Mouse (Mus musculus): ENCODE measurements at regions not wholly inside any gene's neighbourhood (a gene's known extent, or its start where the extent isn't known, plus 50 kb on each side); places are given as distances from the start of the nearest gene placed in this dataset.

DNA sequence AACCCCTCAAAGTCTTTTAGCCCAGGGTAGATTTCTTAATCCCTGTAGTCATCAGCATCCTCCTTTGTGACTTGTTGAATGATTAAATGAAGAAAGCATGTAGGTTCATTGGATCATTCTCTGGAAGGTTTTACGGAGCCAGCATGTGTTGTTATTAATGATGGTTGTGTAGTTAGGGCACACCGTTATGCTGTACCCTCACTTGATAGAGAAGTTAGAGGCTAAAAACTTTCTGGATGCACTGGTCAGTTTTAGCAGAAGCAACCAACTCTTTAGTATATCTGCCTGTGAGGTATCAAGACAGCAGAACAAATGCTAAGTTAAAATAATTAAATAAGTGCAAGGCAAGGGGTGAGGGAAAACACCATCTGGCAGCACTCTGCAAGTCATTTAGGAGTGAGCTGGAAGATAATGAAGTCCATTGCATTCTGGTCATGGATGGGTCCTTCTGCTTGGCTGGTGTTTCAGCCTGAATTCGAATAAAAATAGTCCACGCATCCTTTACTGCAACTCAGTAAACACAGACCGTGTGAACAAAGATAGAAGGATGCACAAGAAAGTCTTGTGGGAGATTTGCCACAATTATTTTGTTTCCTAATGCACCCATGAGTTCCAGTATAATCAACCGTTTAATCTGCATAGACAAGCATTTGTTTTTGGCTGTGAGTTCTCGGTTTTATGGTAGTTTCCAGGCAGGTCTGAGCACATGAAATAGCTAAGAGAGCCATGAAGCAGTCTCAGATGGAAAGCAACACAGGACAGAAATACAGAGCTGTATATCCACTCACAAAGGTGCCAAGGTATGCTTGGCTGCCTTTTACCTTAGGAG is 191.4 kb downstream of the Ube2e3 start:
- TF ChIP-seq CTCF (IDR thresholded peaks at IDR 0.05; ENCODE audit: borderline replicate concordance, insufficient read depth, low read depth, low read length), result no peak
- TF ChIP-seq POLR2A (IDR thresholded peaks at IDR 0.05; ENCODE audit: borderline replicate concordance, insufficient read depth, low read length), result no peak
